ENCODE assay signal across 11 mouse cellular contexts in the genomic region with DNA sequence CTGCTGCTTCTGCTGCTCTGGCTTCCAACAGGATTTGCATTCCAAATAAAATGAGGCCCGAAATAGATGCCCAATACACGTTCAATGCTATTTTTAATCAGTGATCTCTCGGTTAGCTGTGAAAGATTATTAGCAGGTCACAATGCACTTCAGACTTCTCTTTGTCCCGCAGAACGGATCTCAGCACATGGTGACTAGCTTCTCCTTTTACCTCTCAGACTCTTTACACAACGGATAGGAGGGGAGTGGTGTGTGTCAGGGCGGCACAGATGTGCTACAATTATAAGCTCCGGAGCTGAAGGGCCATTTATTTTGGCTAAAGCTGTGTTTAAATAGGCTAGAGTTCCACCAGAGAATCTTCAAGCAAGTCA. TPM values are rescaled to one million over a fixed set of nuclear protein-coding genes. Genes with fewer than 3 reads are reported as not detected.
DNase-seq lines count a peak whose midpoint lies in the region; ATAC-seq lines count a peak whose summit lies in the region.
"Had no signal": no experiment of that assay in that cellular context is flagged by ENCODE, and none has a peak within 500 bp of the region (broad histone marks: within the 10 kb centered on the region; RNA-seq: fewer than 3 reads in every experiment).

No protein-coding gene starts in this region.

- no peak for DNase-seq in lung, postnatal 14 days
- DNase-seq in heart, embryonic 10.5 days (ENCODE audit: low spot score) = no peak
- no peak for DNase-seq in frontal cortex, postnatal 36 days (ENCODE audit: low spot score in 2 of 2)
- DNase-seq in urinary bladder, postnatal 36 days (ENCODE audit: low spot score in 2 of 2) = no peak
- DNase-seq: gastrocnemius, postnatal 14 days had no signal

- 29% methylated on average over 8 of the region's 8 CpGs for WGBS in lung, embryonic 16.5 days
- WGBS in heart, embryonic 10.5 days = 40% methylated on average over 8 of the region's 8 CpGs
- 3% methylated on average over 8 of the region's 8 CpGs for WGBS in limb, embryonic 12.5 days

- no peak for ATAC-seq in lung, embryonic 16.5 days (ENCODE audit: low read depth)
- ATAC-seq in limb, embryonic 12.5 days (ENCODE audit: insufficient number of reproducible peaks, insufficient read depth, low FRiP score, low TSS enrichment, low read depth) = peak; percentile 40; the same call in 1 of the 2 replicates
- ATAC-seq in monocyte, adult 5-6 weeks (replicated peaks; ENCODE audit: insufficient number of reproducible peaks, low FRiP score, low TSS enrichment, poor library complexity, severe bottlenecking) = no peak
- ATAC-seq in activated CD4-positive, CD25-positive, alpha-beta regulatory T cell, adult 4 months = no peak

- no peak overlapping the region for H3K4me2 ChIP-seq in lung, embryonic 16.5 days (ENCODE audit: low read depth, low read length)
- peak overlapping the region; percentile 47 for H3K4me2 ChIP-seq in limb, embryonic 12.5 days

- H3K9ac ChIP-seq in lung, embryonic 16.5 days (ENCODE audit: low read length) = no peak overlapping the region
- H3K9ac ChIP-seq in limb, embryonic 12.5 days (replicated peaks) = no peak overlapping the region

- H3K4me3 ChIP-seq in lung, embryonic 16.5 days (ENCODE audit: low read length) = no peak overlapping the region
- H3K4me3 ChIP-seq in heart, embryonic 10.5 days = peak overlapping the region; percentile 12; the same call in 1 of the 2 replicates
- H3K4me3 ChIP-seq in limb, embryonic 12.5 days (replicated peaks) = peak overlapping the region; percentile 11; the same call in 1 of the 2 replicates
- H3K4me3 ChIP-seq: myocyte had no signal

- peaks cover 16% of the 10 kb centered on the region for H3K4me1 ChIP-seq in lung, embryonic 16.5 days (replicated peaks; ENCODE audit: control insufficient read depth, insufficient read depth, low read length)
- H3K4me1 ChIP-seq in heart, embryonic 10.5 days = peaks cover 35% of the 10 kb centered on the region
- peaks cover 30% of the 10 kb centered on the region for H3K4me1 ChIP-seq in limb, embryonic 12.5 days (replicated peaks)

- no peaks in the 10 kb centered on the region for H3K27me3 ChIP-seq in lung, embryonic 16.5 days (ENCODE audit: control insufficient read depth, insufficient read depth, low read depth, low read length)
- no peaks in the 10 kb centered on the region for H3K27me3 ChIP-seq in heart, embryonic 10.5 days (ENCODE audit: insufficient read depth, poor library complexity, severe bottlenecking)
- no peaks in the 10 kb centered on the region for H3K27me3 ChIP-seq in limb, embryonic 12.5 days
- H3K27me3 ChIP-seq: CH12.LX had no signal

- H3K27ac ChIP-seq in lung, embryonic 16.5 days (ENCODE audit: low read length) = 0 out of 2 replicates have a peak overlapping the region, but pooled peaks have one; percentile 7
- peak overlapping the region; percentile 79 for H3K27ac ChIP-seq in heart, embryonic 10.5 days
- peak overlapping the region; percentile 90 for H3K27ac ChIP-seq in limb, embryonic 12.5 days

- no peaks in the 10 kb centered on the region for H3K9me3 ChIP-seq in lung, embryonic 16.5 days (ENCODE audit: control insufficient read depth, low read length)
- H3K9me3 ChIP-seq in heart, embryonic 10.5 days = no peaks in the 10 kb centered on the region
- H3K9me3 ChIP-seq in limb, embryonic 12.5 days = no peaks in the 10 kb centered on the region

- no peaks in the 10 kb centered on the region for H3K36me3 ChIP-seq in lung, embryonic 16.5 days (ENCODE audit: control insufficient read depth, insufficient read depth, low read length)
- no peaks in the 10 kb centered on the region for H3K36me3 ChIP-seq in heart, embryonic 10.5 days
- H3K36me3 ChIP-seq in limb, embryonic 12.5 days = no peaks in the 10 kb centered on the region

RNA-seq across cellular contexts. Expression of a gene that starts 56.7 kb away (rescaled TPM):
- polyA plus RNA-seq in lung, embryonic 16.5 days (2015; fragmentation: Nextera tagmentation; extraction: Ambion mirVana) = 15.2 and 15.8 TPM in 2 replicates
- polyA plus RNA-seq in heart, embryonic 10.5 days (2016; fragmentation: Nextera tagmentation; extraction: Ambion mirVana) = 4.5 and 5.2 TPM in 2 replicates
- polyA plus RNA-seq in limb, embryonic 12.5 days (2016; fragmentation: Nextera tagmentation; extraction: Ambion mirVana) = 9.0 TPM in 2 replicates
- total RNA-seq in monocyte, adult 5-6 weeks (2017) = not detected in 3 replicates
- polyA plus RNA-seq in activated CD4-positive, CD25-positive, alpha-beta regulatory T cell, adult 4 months (2017; shearing (Covaris generic)) = not detected
- total RNA-seq: CH12.LX had no signal
- polyA plus RNA-seq: myocyte had no signal

Comparison
In these comparisons a context has a peak if more than half of its experiments do, and no peak if none do; other contexts are left out.
1. H3K27ac ChIP-seq: peak in every context shown above with its lines; median percentile 90 in limb, embryonic 12.5 days; 79 in heart, embryonic 10.5 days; 7 in lung, embryonic 16.5 days.